Mouse (Mus musculus): Measurements from ENCODE around the gene Ubl7. TPM values are rescaled to one million over a fixed set of nuclear protein-coding genes. Genes with fewer than 3 reads are reported as not detected.
"Not testable (repeated sequence)": the region's sequence is repeated elsewhere in the genome, so short reads cannot be mapped to it uniquely, and the experiment has no call there.

The Ubl7 gene
- total and polyA plus RNA-seq, 3 experiments, result 19.1 to 159 (median 72.5) TPM

GRCm38 (mm10) chr9:57868767-57869166 lies 42.0 kb upstream of the Ubl7 start:
- DNase-seq (ENCODE audit: low spot score) (no peak), ATAC-seq (ENCODE audit: extremely low read depth, insufficient number of reproducible peaks, low FRiP score, poor library complexity, severe bottlenecking) (no peak)
- TF ChIP-seq GATA2 (IDR thresholded peaks at IDR 0.05; ENCODE audit: borderline replicate concordance, low read depth, low read length) (no peak), GATA1 (IDR thresholded peaks at IDR 0.05; ENCODE audit: borderline replicate concordance, low read length) (no peak), TAL1 (conservative IDR thresholded peaks at IDR 0.05; ENCODE audit: low read depth, low read length) (no peak), POLR2AphosphoS5 (IDR thresholded peaks at IDR 0.05; ENCODE audit: insufficient replicate concordance, low read depth, low read length) (no peak), CTCF (IDR thresholded peaks at IDR 0.05; ENCODE audit: low read depth, low read length) (no peak)
- H3K4me3 ChIP-seq (ENCODE audit: low read depth, low read length), result no peak overlapping the region
- no peaks in the 10 kb centered on the region for H3K9me3 ChIP-seq (replicated peaks)
- peaks cover 7% of the 10 kb centered on the region; the same call in 1 of the 2 replicates for H3K4me1 ChIP-seq (ENCODE audit: insufficient read depth, low read depth, low read length)
- no peaks in the 10 kb centered on the region for H3K36me3 ChIP-seq (replicated peaks)
- H3K27me3 ChIP-seq (ENCODE audit: insufficient read depth, low read length), result peaks cover 35% of the 10 kb centered on the region

- H3K9me3 ChIP-seq (replicated peaks), result no peaks in the 10 kb centered on the region
- ATAC-seq (ENCODE audit: extremely low read depth, insufficient number of reproducible peaks, low FRiP score, poor library complexity, severe bottlenecking), result no peak
- TF ChIP-seq GATA2 (IDR thresholded peaks at IDR 0.05; ENCODE audit: borderline replicate concordance, low read depth, low read length), result no peak
- no peak for TF ChIP-seq TAL1 (conservative IDR thresholded peaks at IDR 0.05; ENCODE audit: low read depth, low read length)
- TF ChIP-seq GATA1 (IDR thresholded peaks at IDR 0.05; ENCODE audit: borderline replicate concordance, low read length), result no peak
- no peak for TF ChIP-seq POLR2AphosphoS5 (IDR thresholded peaks at IDR 0.05; ENCODE audit: insufficient replicate concordance, low read depth, low read length)
- TF ChIP-seq CTCF (IDR thresholded peaks at IDR 0.05; ENCODE audit: low read depth, low read length), result no peak
Measured at GRCm38 (mm10) chr9:57870273-57870816, 40.4 kb upstream of the Ubl7 start.

GRCm38 (mm10) chr9:57874134-57874533 lies 36.6 kb upstream of the Ubl7 start:
- DNase-seq (ENCODE audit: low spot score), result peak; percentile 5
- no peak for ATAC-seq (ENCODE audit: extremely low read depth, insufficient number of reproducible peaks, low FRiP score, poor library complexity, severe bottlenecking)
- Histone ChIP-seq H3K4me3 (ENCODE audit: low read depth, low read length) (no peak overlapping the region), H3K27me3 (ENCODE audit: insufficient read depth, low read length) (peaks cover 39% of the 10 kb centered on the region), H3K36me3 (replicated peaks) (no peaks in the 10 kb centered on the region), H3K4me1 (ENCODE audit: insufficient read depth, low read depth, low read length) (peaks cover 7% of the 10 kb centered on the region; the same call in 1 of the 2 replicates), H3K9me3 (replicated peaks) (no peaks in the 10 kb centered on the region)
- no peak for TF ChIP-seq POLR2AphosphoS5 (IDR thresholded peaks at IDR 0.05; ENCODE audit: insufficient replicate concordance, low read depth, low read length)
- no peak for TF ChIP-seq CTCF (IDR thresholded peaks at IDR 0.05; ENCODE audit: low read depth, low read length)
- no peak for TF ChIP-seq TAL1 (conservative IDR thresholded peaks at IDR 0.05; ENCODE audit: low read depth, low read length)
- TF ChIP-seq GATA1 (IDR thresholded peaks at IDR 0.05; ENCODE audit: borderline replicate concordance, low read length), result no peak
- TF ChIP-seq GATA2 (IDR thresholded peaks at IDR 0.05; ENCODE audit: borderline replicate concordance, low read depth, low read length), result no peak

More at GRCm38 (mm10) chr9:57870273-57870816, 40.4 kb upstream of the Ubl7 start:
- DNase-seq (ENCODE audit: low spot score), result no peak
- Histone ChIP-seq H3K36me3 (replicated peaks) (no peaks in the 10 kb centered on the region), H3K4me1 (ENCODE audit: insufficient read depth, low read depth, low read length) (peaks cover 7% of the 10 kb centered on the region; the same call in 1 of the 2 replicates), H3K27me3 (ENCODE audit: insufficient read depth, low read length) (peaks cover 37% of the 10 kb centered on the region), H3K4me3 (ENCODE audit: low read depth, low read length) (no peak overlapping the region)

GRCm38 (mm10) chr9:57874994-57875393 lies 35.8 kb upstream of the Ubl7 start:
- Histone ChIP-seq H3K9me3 (replicated peaks) (no peaks in the 10 kb centered on the region), H3K4me3 (ENCODE audit: low read depth, low read length) (no peak overlapping the region), H3K4me1 (ENCODE audit: insufficient read depth, low read depth, low read length) (peaks cover 7% of the 10 kb centered on the region; the same call in 1 of the 2 replicates), H3K36me3 (replicated peaks) (no peaks in the 10 kb centered on the region), H3K27me3 (ENCODE audit: insufficient read depth, low read length) (peaks cover 40% of the 10 kb centered on the region)
- no peak for DNase-seq (ENCODE audit: low spot score)
- ATAC-seq (ENCODE audit: extremely low read depth, insufficient number of reproducible peaks, low FRiP score, poor library complexity, severe bottlenecking), result no peak
- TF ChIP-seq GATA1 (IDR thresholded peaks at IDR 0.05; ENCODE audit: borderline replicate concordance, low read length), result no peak
- no peak for TF ChIP-seq CTCF (IDR thresholded peaks at IDR 0.05; ENCODE audit: low read depth, low read length)
- TF ChIP-seq POLR2AphosphoS5 (IDR thresholded peaks at IDR 0.05; ENCODE audit: insufficient replicate concordance, low read depth, low read length), result no peak
- no peak for TF ChIP-seq GATA2 (IDR thresholded peaks at IDR 0.05; ENCODE audit: borderline replicate concordance, low read depth, low read length)
- no peak for TF ChIP-seq TAL1 (conservative IDR thresholded peaks at IDR 0.05; ENCODE audit: low read depth, low read length)

- DNase-seq (ENCODE audit: low spot score) (no peak), ATAC-seq (ENCODE audit: extremely low read depth, insufficient number of reproducible peaks, low FRiP score, poor library complexity, severe bottlenecking) (no peak)
- Histone ChIP-seq H3K4me1 (ENCODE audit: insufficient read depth, low read depth, low read length) (no peaks in the 10 kb centered on the region), H3K4me3 (ENCODE audit: low read depth, low read length) (no peak overlapping the region), H3K27me3 (ENCODE audit: insufficient read depth, low read length) (peaks cover 29% of the 10 kb centered on the region), H3K9me3 (replicated peaks) (no peaks in the 10 kb centered on the region), H3K36me3 (replicated peaks) (no peaks in the 10 kb centered on the region)
- TF ChIP-seq TAL1 (conservative IDR thresholded peaks at IDR 0.05; ENCODE audit: low read depth, low read length) (no peak), CTCF (IDR thresholded peaks at IDR 0.05; ENCODE audit: low read depth, low read length) (no peak), POLR2AphosphoS5 (IDR thresholded peaks at IDR 0.05; ENCODE audit: insufficient replicate concordance, low read depth, low read length) (no peak), GATA1 (IDR thresholded peaks at IDR 0.05; ENCODE audit: borderline replicate concordance, low read length) (no peak), GATA2 (IDR thresholded peaks at IDR 0.05; ENCODE audit: borderline replicate concordance, low read depth, low read length) (no peak)
Measured at GRCm38 (mm10) chr9:57879213-57879612, 31.6 kb upstream of the Ubl7 start.

GRCm38 (mm10) chr9:57880278-57880677 lies 30.5 kb upstream of the Ubl7 start:
- Histone ChIP-seq H3K4me3 (ENCODE audit: low read depth, low read length) (no peak overlapping the region), H3K4me1 (ENCODE audit: insufficient read depth, low read depth, low read length) (no peaks in the 10 kb centered on the region), H3K27me3 (ENCODE audit: insufficient read depth, low read length) (peaks cover 33% of the 10 kb centered on the region), H3K9me3 (replicated peaks) (no peaks in the 10 kb centered on the region), H3K36me3 (replicated peaks) (no peaks in the 10 kb centered on the region)
- DNase-seq (ENCODE audit: low spot score) (no peak), ATAC-seq (ENCODE audit: extremely low read depth, insufficient number of reproducible peaks, low FRiP score, poor library complexity, severe bottlenecking) (no peak)
- TF ChIP-seq GATA1 (IDR thresholded peaks at IDR 0.05; ENCODE audit: borderline replicate concordance, low read length) (no peak), TAL1 (conservative IDR thresholded peaks at IDR 0.05; ENCODE audit: low read depth, low read length) (no peak), CTCF (IDR thresholded peaks at IDR 0.05; ENCODE audit: low read depth, low read length) (no peak), POLR2AphosphoS5 (IDR thresholded peaks at IDR 0.05; ENCODE audit: insufficient replicate concordance, low read depth, low read length) (no peak), GATA2 (IDR thresholded peaks at IDR 0.05; ENCODE audit: borderline replicate concordance, low read depth, low read length) (no peak)

GRCm38 (mm10) chr9:57881781-57882180 lies 29.0 kb upstream of the Ubl7 start:
- ATAC-seq (ENCODE audit: extremely low read depth, insufficient number of reproducible peaks, low FRiP score, poor library complexity, severe bottlenecking); DNase-seq (ENCODE audit: low spot score): not testable (repeated sequence)
- peaks cover 24% of the 10 kb centered on the region for H3K27me3 ChIP-seq (ENCODE audit: insufficient read depth, low read length)

More at GRCm38 (mm10) chr9:57881781-57882180, 29.0 kb upstream of the Ubl7 start:
- not testable (repeated sequence) for H3K9me3 ChIP-seq (replicated peaks); H3K4me1 ChIP-seq (ENCODE audit: insufficient read depth, low read depth, low read length); H3K36me3 ChIP-seq (replicated peaks); H3K4me3 ChIP-seq (ENCODE audit: low read depth, low read length)
